Mouse (Mus musculus) heart, adult 2 months (tissue): ENCODE results near the gene Mmrn2.

Source experiments
- CTCF ChIP-seq: fragments of 200-600 bp; IDR thresholded peaks from 2 replicates; pipeline ENCODE4 v1.8.1; 2022; ENCODE audit warnings: antibody characterized with exemption, mild to moderate bottlenecking, moderate library complexity
- EP300 ChIP-seq: fragments of 200-500 bp; IDR thresholded peaks from 2 replicates; pipeline ENCODE4 v1.6.1; 2011; ENCODE audit warnings: low read depth, low read length, control low read depth; ENCODE audit not compliant: insufficient read depth

DNA sequence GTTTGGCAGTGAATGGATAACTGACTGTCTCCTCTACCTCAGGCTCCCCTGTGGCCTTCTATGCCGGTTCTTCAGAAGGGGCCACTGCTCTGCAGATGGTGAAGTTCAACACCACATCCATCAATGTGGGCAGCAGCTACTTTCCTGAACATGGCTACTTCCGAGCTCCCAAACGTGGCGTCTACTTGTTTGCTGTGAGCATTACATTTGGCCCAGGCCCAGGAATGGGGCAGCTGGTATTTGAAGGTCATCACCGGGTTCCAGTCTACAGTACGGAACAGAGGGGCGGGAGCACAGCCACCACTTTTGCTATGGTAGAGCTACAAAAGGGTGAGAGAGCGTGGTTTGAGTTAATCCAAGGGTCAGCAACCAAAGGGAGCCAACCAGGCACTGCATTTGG, 27.6 kb downstream of the Mmrn2 start:
- TF ChIP-seq CTCF, result no peak
- no peak for TF ChIP-seq EP300
